In genomic region chr10:80854913-80855748, GRCm38 (mm10) we compare ENCODE assay signal across 8 mouse cellular contexts. TPM values are rescaled to one million over a fixed set of nuclear protein-coding genes. Genes with fewer than 3 reads are reported as not detected.
DNase-seq lines count a peak whose midpoint lies in the region; ATAC-seq and TF ChIP-seq lines count a peak whose summit lies in the region.

TSS of gene Lsm7 (minus strand) at chr10:80855209.
TSS of gene Sppl2b (plus strand) at chr10:80855275.

- peak within 1 kb of the TSS; percentile 97 for H3K4me2 ChIP-seq in forebrain, embryonic 13.5 days
- H3K4me2 ChIP-seq in liver, postnatal 0 days (ENCODE audit: low read depth, low read length) = peak within 1 kb of the TSS; percentile 98
- peak within 1 kb of the TSS; percentile 99 for H3K4me2 ChIP-seq in neural tube, embryonic 14.5 days (ENCODE audit: low read depth, low read length)

- no peaks in the 10 kb centered on the region for H3K9me3 ChIP-seq in E14TG2a.4 (ENCODE audit: low read length)
- H3K9me3 ChIP-seq in forebrain, embryonic 13.5 days (replicated peaks) = no peaks in the 10 kb centered on the region
- no peaks in the 10 kb centered on the region for H3K9me3 ChIP-seq in liver, postnatal 0 days (ENCODE audit: low read length)
- no peaks in the 10 kb centered on the region for H3K9me3 ChIP-seq in neural tube, embryonic 14.5 days (ENCODE audit: control insufficient read depth, low read length)

- under 1% methylated on average over 81 of the region's 81 CpGs for WGBS in forebrain, embryonic 13.5 days
- WGBS in large intestine, adult 2 months = under 1% methylated on average over 81 of the region's 81 CpGs
- under 1% methylated on average over 79 of the region's 81 CpGs for WGBS in liver, postnatal 0 days (ENCODE audit: insufficient replicate concordance)
- WGBS in neural tube, embryonic 14.5 days = under 1% methylated on average over 80 of the region's 81 CpGs

- peaks cover 44% of the 10 kb centered on the region for H3K36me3 ChIP-seq in E14TG2a.4 (ENCODE audit: insufficient read depth, low read length)
- H3K36me3 ChIP-seq in forebrain, embryonic 13.5 days (ENCODE audit: poor library complexity, severe bottlenecking) = peaks cover 32% of the 10 kb centered on the region
- H3K36me3 ChIP-seq in liver, postnatal 0 days (replicated peaks; ENCODE audit: insufficient read depth, low read length) = peaks cover 16% of the 10 kb centered on the region
- peaks cover 19% of the 10 kb centered on the region for H3K36me3 ChIP-seq in neural tube, embryonic 14.5 days (ENCODE audit: control insufficient read depth, insufficient read depth, low read length)

- peak within 1 kb of the TSS; percentile 89 for H3K9ac ChIP-seq in forebrain, embryonic 13.5 days
- peak within 1 kb of the TSS; percentile 86 for H3K9ac ChIP-seq in liver, postnatal 0 days (replicated peaks)
- peak within 1 kb of the TSS; percentile 82 for H3K9ac ChIP-seq in neural tube, embryonic 14.5 days (replicated peaks; ENCODE audit: low read depth, low read length)

- TF ChIP-seq EP300 in liver, postnatal 0 days (IDR thresholded peaks at IDR 0.05; ENCODE audit: low read depth) = no peak

- H3K27me3 ChIP-seq in E14TG2a.4 (ENCODE audit: insufficient read depth, low read length) = no peaks in the 10 kb centered on the region
- no peaks in the 10 kb centered on the region for H3K27me3 ChIP-seq in forebrain, embryonic 13.5 days
- H3K27me3 ChIP-seq in liver, postnatal 0 days (ENCODE audit: insufficient read depth, low read length) = no peaks in the 10 kb centered on the region
- peaks cover 2% of the 10 kb centered on the region; the same call in 1 of the 2 replicates for H3K27me3 ChIP-seq in neural tube, embryonic 14.5 days (ENCODE audit: control insufficient read depth, insufficient read depth, low read length)

- peak; percentile 93 for DNase-seq in c-Kit-positive CD71-positive TER-119-positive erythroid progenitor cells, embryonic 14.5 days (ENCODE audit: low spot score)
- DNase-seq in heart, postnatal 10 days = peak; percentile 99
- DNase-seq in large intestine, adult 2 months (ENCODE audit: low read depth, low spot score) = peak; percentile 62
- peak; percentile 98 for DNase-seq in liver, postnatal 0 days
- peak; percentile 99 for DNase-seq in testis, postnatal 10 days (ENCODE audit: low spot score)

- peak; percentile 85 for ATAC-seq in forebrain, embryonic 13.5 days
- peak; percentile 48 for ATAC-seq in liver, postnatal 0 days
- peak; percentile 76 for ATAC-seq in neural tube, embryonic 14.5 days (ENCODE audit: low read depth)

- H3K4me3 ChIP-seq in E14TG2a.4 (replicated peaks; ENCODE audit: low read length) = peak within 1 kb of the TSS; percentile 95
- H3K4me3 ChIP-seq in forebrain, embryonic 13.5 days = peak within 1 kb of the TSS; percentile 77
- peak within 1 kb of the TSS; percentile 90 for H3K4me3 ChIP-seq in liver, postnatal 0 days (ENCODE audit: low read depth, low read length)
- peak within 1 kb of the TSS; percentile 99 for H3K4me3 ChIP-seq in neural tube, embryonic 14.5 days (ENCODE audit: low read depth, low read length)

- peaks cover 63% of the 10 kb centered on the region for H3K4me1 ChIP-seq in E14TG2a.4 (replicated peaks; ENCODE audit: low read depth, low read length)
- peaks cover 42% of the 10 kb centered on the region for H3K4me1 ChIP-seq in forebrain, embryonic 13.5 days
- H3K4me1 ChIP-seq in liver, postnatal 0 days (ENCODE audit: insufficient read depth) = peaks cover 35% of the 10 kb centered on the region
- peaks cover 22% of the 10 kb centered on the region for H3K4me1 ChIP-seq in neural tube, embryonic 14.5 days (ENCODE audit: control insufficient read depth, insufficient read depth, low read length)

- no peak within 1 kb of the TSS for H3K27ac ChIP-seq in forebrain, embryonic 13.5 days
- peak within 1 kb of the TSS; percentile 98 for H3K27ac ChIP-seq in liver, postnatal 0 days (ENCODE audit: low read depth)
- peak within 1 kb of the TSS; percentile 40 for H3K27ac ChIP-seq in neural tube, embryonic 14.5 days (ENCODE audit: low read depth, low read length)

- intact Hi-C loops in heart, postnatal 10 days (cut with DNase I) = loop anchor here (2.0 kb wide), 1 partner anchor 28 kb away; the partner anchor contains the start of gene Oaz1

- TF ChIP-seq CTCF in E14TG2a.4 (conservative IDR thresholded peaks at IDR 0.05; ENCODE audit: low read length) = no peak
- no peak for TF ChIP-seq CTCF in liver, postnatal 0 days (IDR thresholded peaks at IDR 0.05; ENCODE audit: low read depth)

RNA-seq across cellular contexts. Expression of gene Lsm7, which starts in this region (rescaled TPM):
- polyA plus RNA-seq in forebrain, embryonic 13.5 days (2015; fragmentation: Nextera tagmentation; extraction: Ambion mirVana) = 291 and 325 TPM in 2 replicates
- 10 to 100 TPM; 23.6 to 28.2 TPM for total RNA-seq in heart, postnatal 10 days (2021)
- 114 and 134 TPM in 2 replicates for polyA plus RNA-seq in large intestine, adult 2 months (2012; rRNA removed)
- 104 and 108 TPM in 2 replicates for polyA plus RNA-seq in liver, postnatal 0 days (2015; fragmentation: Nextera tagmentation; extraction: Ambion mirVana)
- 220 and 260 TPM in 2 replicates for polyA plus RNA-seq in neural tube, embryonic 14.5 days (2014; fragmentation: Nextera tagmentation; extraction: Ambion mirVana)

RNA-seq across cellular contexts. Expression of gene Sppl2b, which starts in this region (rescaled TPM):
- polyA plus RNA-seq in forebrain, embryonic 13.5 days (2015; fragmentation: Nextera tagmentation; extraction: Ambion mirVana) = 40.1 and 45.3 TPM in 2 replicates
- total RNA-seq in heart, postnatal 10 days (2021) = 10 to 100 TPM; 26.0 to 27.7 TPM
- 48.4 and 72.7 TPM in 2 replicates for polyA plus RNA-seq in large intestine, adult 2 months (2012; rRNA removed)
- 27.6 and 27.7 TPM in 2 replicates for polyA plus RNA-seq in liver, postnatal 0 days (2015; fragmentation: Nextera tagmentation; extraction: Ambion mirVana)
- 60.3 and 61.5 TPM in 2 replicates for polyA plus RNA-seq in neural tube, embryonic 14.5 days (2014; fragmentation: Nextera tagmentation; extraction: Ambion mirVana)
